Mouse (Mus musculus): ENCODE results near the gene Retnla. TPM values are rescaled to one million over a fixed set of nuclear protein-coding genes. Genes with fewer than 3 reads are reported as not detected.

The Retnla gene
- total RNA-seq, 1 experiment, result not detected

GRCm38 (mm10) chr16:48806521-48806920, 35.8 kb upstream of the Retnla start:
- H3K36me3 ChIP-seq (ENCODE audit: control insufficient read depth, insufficient read depth, low read length, poor library complexity, severe bottlenecking), result no peaks in the 10 kb centered on the region
- H3K4me3 ChIP-seq (ENCODE audit: insufficient read depth in 1 of 2, low read depth in 1 of 2, low read length in 2 of 2, poor library complexity in 1 of 2, severe bottlenecking in 1 of 2), result no peak overlapping the region
- in situ Hi-C loops (cut with MboI; ENCODE audit: low sequenced_read_pairs in 2 of 2, unreplicated experiment in 2 of 2), result no loop called here
- no peak overlapping the region for H3K27ac ChIP-seq (ENCODE audit: insufficient read depth, low read depth, low read length, poor library complexity, severe bottlenecking)
- DNase-seq (ENCODE audit: low read depth, low spot score), result no peak
- no peaks in the 10 kb centered on the region for H3K9me3 ChIP-seq (ENCODE audit: control insufficient read depth, insufficient read depth, low read depth, low read length)
- TF ChIP-seq ZC3H11A (IDR thresholded peaks at IDR 0.05; ENCODE audit: borderline replicate concordance, low read depth, low read length), result no peak
- TF ChIP-seq ZNF384 (IDR thresholded peaks at IDR 0.05; ENCODE audit: low read depth, low read length), result no peak
- no peak for TF ChIP-seq MAFK (IDR thresholded peaks at IDR 0.05; ENCODE audit: insufficient read depth, low read depth, low read length)
- TF ChIP-seq HCFC1 (IDR thresholded peaks at IDR 0.05; ENCODE audit: borderline replicate concordance, insufficient read depth, low read length), result no peak
- no peak overlapping the region for H3K9ac ChIP-seq (ENCODE audit: insufficient read depth, low read depth, low read length, poor library complexity, severe bottlenecking)
- H3K4me1 ChIP-seq (ENCODE audit: control insufficient read depth in 2 of 2, insufficient read depth in 2 of 2, low read length in 2 of 2, poor library complexity in 1 of 2), result no peaks in the 10 kb centered on the region

GRCm38 (mm10) chr16:48809374-48809773, 33.0 kb upstream of the Retnla start:
- Histone ChIP-seq H3K36me3 (ENCODE audit: control insufficient read depth, insufficient read depth, low read length, poor library complexity, severe bottlenecking) (no peaks in the 10 kb centered on the region), H3K27ac (ENCODE audit: insufficient read depth, low read depth, low read length, poor library complexity, severe bottlenecking) (no peak overlapping the region), H3K9me3 (ENCODE audit: control insufficient read depth, insufficient read depth, low read depth, low read length) (no peaks in the 10 kb centered on the region), H3K4me1 (ENCODE audit: control insufficient read depth in 2 of 2, insufficient read depth in 2 of 2, low read length in 2 of 2, poor library complexity in 1 of 2) (no peaks in the 10 kb centered on the region), H3K9ac (ENCODE audit: insufficient read depth, low read depth, low read length, poor library complexity, severe bottlenecking) (no peak overlapping the region), H3K4me3 (ENCODE audit: insufficient read depth in 1 of 2, low read depth in 1 of 2, low read length in 2 of 2, poor library complexity in 1 of 2, severe bottlenecking in 1 of 2) (no peak overlapping the region)
- DNase-seq (ENCODE audit: low read depth, low spot score), result peak; percentile 4
- in situ Hi-C loops (cut with MboI; ENCODE audit: low sequenced_read_pairs in 2 of 2, unreplicated experiment in 2 of 2), result no loop called here
- TF ChIP-seq HCFC1 (IDR thresholded peaks at IDR 0.05; ENCODE audit: borderline replicate concordance, insufficient read depth, low read length) (no peak), MAFK (IDR thresholded peaks at IDR 0.05; ENCODE audit: insufficient read depth, low read depth, low read length) (no peak), ZC3H11A (IDR thresholded peaks at IDR 0.05; ENCODE audit: borderline replicate concordance, low read depth, low read length) (no peak), CHD2 (IDR thresholded peaks at IDR 0.05; ENCODE audit: low read depth, low read length) (no peak), ZNF384 (IDR thresholded peaks at IDR 0.05; ENCODE audit: low read depth, low read length) (no peak)

- TF ChIP-seq MAFK (IDR thresholded peaks at IDR 0.05; ENCODE audit: insufficient read depth, low read depth, low read length) (no peak), ZNF384 (IDR thresholded peaks at IDR 0.05; ENCODE audit: low read depth, low read length) (no peak), HCFC1 (IDR thresholded peaks at IDR 0.05; ENCODE audit: borderline replicate concordance, insufficient read depth, low read length) (no peak), ZC3H11A (IDR thresholded peaks at IDR 0.05; ENCODE audit: borderline replicate concordance, low read depth, low read length) (no peak), CHD2 (IDR thresholded peaks at IDR 0.05; ENCODE audit: low read depth, low read length) (no peak)
- H3K36me3 ChIP-seq (ENCODE audit: control insufficient read depth, insufficient read depth, low read length, poor library complexity, severe bottlenecking), result no peaks in the 10 kb centered on the region
- H3K4me1 ChIP-seq (ENCODE audit: control insufficient read depth in 2 of 2, insufficient read depth in 2 of 2, low read length in 2 of 2, poor library complexity in 1 of 2), result no peaks in the 10 kb centered on the region
- H3K4me3 ChIP-seq (ENCODE audit: insufficient read depth in 1 of 2, low read depth in 1 of 2, low read length in 2 of 2, poor library complexity in 1 of 2, severe bottlenecking in 1 of 2), result no peak overlapping the region
- H3K9ac ChIP-seq (ENCODE audit: insufficient read depth, low read depth, low read length, poor library complexity, severe bottlenecking), result no peak overlapping the region
- no peaks in the 10 kb centered on the region for H3K9me3 ChIP-seq (ENCODE audit: control insufficient read depth, insufficient read depth, low read depth, low read length)
- no peak overlapping the region for H3K27ac ChIP-seq (ENCODE audit: insufficient read depth, low read depth, low read length, poor library complexity, severe bottlenecking)
- no peak for DNase-seq (ENCODE audit: low read depth, low spot score)
- in situ Hi-C loops (cut with MboI; ENCODE audit: low sequenced_read_pairs in 2 of 2, unreplicated experiment in 2 of 2), result no loop called here
These were observed 30.4 kb upstream of the Retnla start for GRCm38 (mm10) chr16:48811881-48812436.

GRCm38 (mm10) chr16:48816695-48817094, 25.7 kb upstream of the Retnla start, which contains the start of gene Retnlb:
Gene Retnlb, plus strand, starts transcription at chr16:48816856.
- H3K4me3 ChIP-seq (ENCODE audit: insufficient read depth in 1 of 2, low read depth in 1 of 2, low read length in 2 of 2, poor library complexity in 1 of 2, severe bottlenecking in 1 of 2), result no peak within 1 kb of the TSS
- TF ChIP-seq MAFK (IDR thresholded peaks at IDR 0.05; ENCODE audit: insufficient read depth, low read depth, low read length) (no peak), ZC3H11A (IDR thresholded peaks at IDR 0.05; ENCODE audit: borderline replicate concordance, low read depth, low read length) (no peak), HCFC1 (IDR thresholded peaks at IDR 0.05; ENCODE audit: borderline replicate concordance, insufficient read depth, low read length) (no peak), ZNF384 (IDR thresholded peaks at IDR 0.05; ENCODE audit: low read depth, low read length) (no peak), CHD2 (IDR thresholded peaks at IDR 0.05; ENCODE audit: low read depth, low read length) (no peak)
- no peaks in the 10 kb centered on the region for H3K4me1 ChIP-seq (ENCODE audit: control insufficient read depth in 2 of 2, insufficient read depth in 2 of 2, low read length in 2 of 2, poor library complexity in 1 of 2)
- no peak within 1 kb of the TSS for H3K9ac ChIP-seq (ENCODE audit: insufficient read depth, low read depth, low read length, poor library complexity, severe bottlenecking)
- no peak for DNase-seq (ENCODE audit: low read depth, low spot score)
- no peaks in the 10 kb centered on the region for H3K9me3 ChIP-seq (ENCODE audit: control insufficient read depth, insufficient read depth, low read depth, low read length)
- in situ Hi-C loops (cut with MboI; ENCODE audit: low sequenced_read_pairs in 2 of 2, unreplicated experiment in 2 of 2), result no loop called here
- no peak within 1 kb of the TSS for H3K27ac ChIP-seq (ENCODE audit: insufficient read depth, low read depth, low read length, poor library complexity, severe bottlenecking)
- no peaks in the 10 kb centered on the region for H3K36me3 ChIP-seq (ENCODE audit: control insufficient read depth, insufficient read depth, low read length, poor library complexity, severe bottlenecking)

GRCm38 (mm10) chr16:48818524-48818923, 23.8 kb upstream of the Retnla start:
- Histone ChIP-seq H3K4me3 (ENCODE audit: insufficient read depth in 1 of 2, low read depth in 1 of 2, low read length in 2 of 2, poor library complexity in 1 of 2, severe bottlenecking in 1 of 2) (no peak overlapping the region), H3K27ac (ENCODE audit: insufficient read depth, low read depth, low read length, poor library complexity, severe bottlenecking) (no peak overlapping the region), H3K9me3 (ENCODE audit: control insufficient read depth, insufficient read depth, low read depth, low read length) (no peaks in the 10 kb centered on the region), H3K4me1 (ENCODE audit: control insufficient read depth in 2 of 2, insufficient read depth in 2 of 2, low read length in 2 of 2, poor library complexity in 1 of 2) (no peaks in the 10 kb centered on the region), H3K9ac (ENCODE audit: insufficient read depth, low read depth, low read length, poor library complexity, severe bottlenecking) (no peak overlapping the region), H3K36me3 (ENCODE audit: control insufficient read depth, insufficient read depth, low read length, poor library complexity, severe bottlenecking) (no peaks in the 10 kb centered on the region)
- in situ Hi-C loops (cut with MboI; ENCODE audit: low sequenced_read_pairs in 2 of 2, unreplicated experiment in 2 of 2), result no loop called here
- DNase-seq (ENCODE audit: low read depth, low spot score), result no peak
- TF ChIP-seq HCFC1 (IDR thresholded peaks at IDR 0.05; ENCODE audit: borderline replicate concordance, insufficient read depth, low read length) (no peak), ZC3H11A (IDR thresholded peaks at IDR 0.05; ENCODE audit: borderline replicate concordance, low read depth, low read length) (no peak), CHD2 (IDR thresholded peaks at IDR 0.05; ENCODE audit: low read depth, low read length) (no peak), MAFK (IDR thresholded peaks at IDR 0.05; ENCODE audit: insufficient read depth, low read depth, low read length) (no peak), ZNF384 (IDR thresholded peaks at IDR 0.05; ENCODE audit: low read depth, low read length) (no peak)
